In the genomic region with DNA sequence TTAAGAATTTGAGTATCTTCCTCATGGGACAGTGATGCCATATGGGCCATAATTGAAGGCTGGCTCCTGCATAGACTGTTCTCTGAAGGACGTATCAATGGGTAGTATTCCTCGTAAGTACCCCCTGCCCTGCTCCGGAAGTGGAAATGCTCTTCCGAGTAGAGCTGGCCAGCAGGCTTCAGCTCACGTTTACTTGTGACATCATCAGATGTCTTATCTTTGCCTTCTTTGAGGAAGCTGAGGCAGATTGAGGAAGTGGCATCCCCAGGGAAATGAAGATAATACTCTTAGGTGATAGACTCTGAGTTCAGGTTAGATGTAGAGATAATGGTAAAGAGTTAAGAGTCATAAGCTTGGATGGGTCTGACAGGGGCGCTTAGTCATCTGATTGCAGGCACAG, we compare ENCODE assay signal across 1 mouse cellular context.
TF ChIP-seq lines count a peak whose summit lies in the region.

No protein-coding gene starts in this region.

TF ChIP-seq in CH12.LX, 34 proteins besides CTCF, POLR2A, EP300 and RAD21:
- no peak for TF ChIP-seq HCFC1 (IDR thresholded peaks at IDR 0.05; ENCODE audit: low read depth, low read length)
- peak; percentile 64 for TF ChIP-seq BHLHE40 (IDR thresholded peaks at IDR 0.05; ENCODE audit: low read depth, low read length)
TF ChIP-seq in CH12.LX: peak in this region for 1.
